Mouse (Mus musculus): Measurements from ENCODE around the gene Tsfm. TPM values are rescaled to one million over a fixed set of nuclear protein-coding genes. Genes with fewer than 3 reads are reported as not detected.

Tsfm gene
- polyA plus RNA-seq, 1 experiment from 2014 or later = 67.7 TPM

DNA sequence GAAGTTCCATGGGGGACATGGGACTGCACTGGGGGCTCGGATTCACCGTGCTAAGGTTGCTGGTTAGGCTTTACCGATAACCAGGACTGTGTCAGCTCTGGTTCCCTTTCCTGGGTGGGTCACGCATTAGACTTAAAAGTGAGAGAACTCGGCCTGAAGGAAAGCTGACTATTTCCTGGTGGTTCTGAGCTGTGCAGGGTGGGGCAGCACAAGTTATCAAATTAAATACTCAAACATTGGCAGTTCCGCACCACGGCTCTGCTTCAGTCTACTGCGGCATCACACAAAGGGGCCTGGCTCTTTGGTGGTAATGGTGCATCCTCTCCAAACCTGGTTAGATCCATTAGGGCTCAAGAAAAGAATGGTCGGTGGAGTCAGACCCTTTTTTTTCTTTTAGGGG is 29.3 kb downstream of the Tsfm start:
- peaks cover 16% of the 10 kb centered on the region for H3K36me3 ChIP-seq (ENCODE audit: control insufficient read depth, insufficient read depth, low read length)
- no peaks in the 10 kb centered on the region for H3K27me3 ChIP-seq (ENCODE audit: control insufficient read depth, insufficient read depth, low read depth, low read length)
- no peak overlapping the region for H3K4me2 ChIP-seq (ENCODE audit: low read length)
- no peak overlapping the region for H3K9ac ChIP-seq (ENCODE audit: low read depth, low read length)
- H3K27ac ChIP-seq (ENCODE audit: low read length) = no peak overlapping the region
- H3K4me1 ChIP-seq (ENCODE audit: control insufficient read depth, insufficient read depth, low read length) = no peaks in the 10 kb centered on the region
- H3K9me3 ChIP-seq (replicated peaks; ENCODE audit: control insufficient read depth, low read length, poor library complexity, severe bottlenecking) = no peaks in the 10 kb centered on the region
- no peak overlapping the region for H3K4me3 ChIP-seq (ENCODE audit: low read depth, low read length)
- WGBS = 91% methylated on average over 9 of the region's 9 CpGs
- ATAC-seq = no peak

DNA sequence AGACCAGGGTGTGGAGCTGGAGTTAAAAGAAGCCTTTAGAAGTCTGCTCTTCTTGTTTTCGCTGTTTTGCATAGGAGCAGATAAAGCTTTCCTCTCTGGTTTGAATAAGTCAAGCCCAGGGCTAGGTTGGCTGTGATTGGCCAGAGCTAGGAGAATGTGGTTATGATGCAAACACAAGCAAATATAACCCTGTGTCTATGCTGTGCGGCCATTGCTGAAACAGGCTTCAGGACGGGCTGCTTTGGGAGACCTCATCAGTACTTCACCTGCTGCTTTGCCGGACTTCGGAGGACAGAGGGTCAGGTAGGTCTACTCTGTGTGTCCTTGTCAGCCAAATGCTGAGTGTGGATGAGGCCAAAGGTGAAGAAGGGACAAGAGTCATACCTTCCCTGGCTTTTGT is 30.1 kb downstream of the Tsfm start, which contains the start of gene Avil:
Avil (plus strand) TSS at position 181 of the 400 bp plus-strand sequence.
- H3K36me3 ChIP-seq (ENCODE audit: control insufficient read depth, insufficient read depth, low read length) = peaks cover 19% of the 10 kb centered on the region
- no peak within 1 kb of the TSS for H3K4me3 ChIP-seq (ENCODE audit: low read depth, low read length)
- no peak within 1 kb of the TSS for H3K4me2 ChIP-seq (ENCODE audit: low read length)
- no peak; the same call in 1 of the 2 replicates for ATAC-seq
- H3K9ac ChIP-seq (ENCODE audit: low read depth, low read length) = no peak within 1 kb of the TSS
- no peaks in the 10 kb centered on the region for H3K27me3 ChIP-seq (ENCODE audit: control insufficient read depth, insufficient read depth, low read depth, low read length)
- no peak within 1 kb of the TSS for H3K27ac ChIP-seq (ENCODE audit: low read length)
- no peaks in the 10 kb centered on the region for H3K4me1 ChIP-seq (ENCODE audit: control insufficient read depth, insufficient read depth, low read length)
- H3K9me3 ChIP-seq (replicated peaks; ENCODE audit: control insufficient read depth, low read length, poor library complexity, severe bottlenecking) = no peaks in the 10 kb centered on the region
- WGBS = 88% methylated on average over 5 of the region's 5 CpGs

DNA sequence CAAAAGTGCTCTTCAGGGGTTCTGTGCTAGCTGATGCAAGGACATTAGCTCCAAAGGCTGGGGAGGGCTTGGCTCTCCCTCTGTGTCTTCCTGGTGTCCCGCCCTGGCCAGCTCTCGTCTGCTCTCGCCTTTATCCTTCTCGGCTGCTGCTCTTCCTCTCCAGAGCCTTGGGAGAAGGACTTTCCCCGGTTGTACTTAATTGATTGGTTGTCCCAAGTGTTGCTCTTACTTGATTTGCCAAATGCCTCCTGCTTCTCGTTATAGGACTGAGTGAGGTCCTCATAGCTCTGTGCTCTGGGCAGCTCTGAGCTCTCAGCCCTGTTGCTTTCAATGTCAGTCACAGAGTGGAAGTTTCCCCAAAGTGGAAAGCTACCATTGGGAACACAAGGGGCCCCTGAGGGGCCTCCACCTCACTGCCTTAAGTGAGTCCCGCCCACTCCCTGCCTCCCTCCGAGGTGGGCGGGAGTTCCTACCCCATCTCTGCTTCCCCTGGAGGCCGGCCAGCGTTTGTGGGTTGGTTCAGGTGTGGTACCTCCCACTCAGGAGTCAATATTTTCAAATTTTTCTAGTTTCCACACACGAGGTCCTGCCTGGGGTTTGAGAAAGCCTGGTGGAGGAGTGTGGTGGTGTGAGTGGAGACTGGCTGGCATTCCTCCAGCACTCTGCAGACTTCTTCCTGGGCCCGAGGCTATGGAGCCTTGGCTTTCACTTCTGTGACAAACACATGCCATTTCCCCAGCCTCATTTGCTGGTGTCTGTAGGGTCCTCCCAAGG is 33.1 kb downstream of the Tsfm start:
- Histone ChIP-seq H3K9me3 (replicated peaks; ENCODE audit: control insufficient read depth, low read length, poor library complexity, severe bottlenecking) (no peaks in the 10 kb centered on the region), H3K36me3 (ENCODE audit: control insufficient read depth, insufficient read depth, low read length) (peaks cover 39% of the 10 kb centered on the region), H3K4me1 (ENCODE audit: control insufficient read depth, insufficient read depth, low read length) (no peaks in the 10 kb centered on the region), H3K9ac (ENCODE audit: low read depth, low read length) (no peak overlapping the region), H3K27ac (ENCODE audit: low read length) (no peak overlapping the region), H3K27me3 (ENCODE audit: control insufficient read depth, insufficient read depth, low read depth, low read length) (no peaks in the 10 kb centered on the region), H3K4me3 (ENCODE audit: low read depth, low read length) (no peak overlapping the region), H3K4me2 (ENCODE audit: low read length) (no peak overlapping the region)
- 76% methylated on average over 13 of the region's 13 CpGs for WGBS
- ATAC-seq = no peak

GRCm38 (mm10) chr10:126993621-126994020 is 37.0 kb downstream of the Tsfm start:
- H3K4me3 ChIP-seq (ENCODE audit: low read depth, low read length) = no peak overlapping the region
- H3K36me3 ChIP-seq (ENCODE audit: control insufficient read depth, insufficient read depth, low read length) = peaks cover 37% of the 10 kb centered on the region
- H3K9ac ChIP-seq (ENCODE audit: low read depth, low read length) = no peak overlapping the region
- no peaks in the 10 kb centered on the region for H3K27me3 ChIP-seq (ENCODE audit: control insufficient read depth, insufficient read depth, low read depth, low read length)
- no peaks in the 10 kb centered on the region for H3K9me3 ChIP-seq (replicated peaks; ENCODE audit: control insufficient read depth, low read length, poor library complexity, severe bottlenecking)
- peaks cover 6% of the 10 kb centered on the region for H3K4me1 ChIP-seq (ENCODE audit: control insufficient read depth, insufficient read depth, low read length)
- no peak for ATAC-seq
- no peak overlapping the region for H3K4me2 ChIP-seq (ENCODE audit: low read length)
- H3K27ac ChIP-seq (ENCODE audit: low read length) = no peak overlapping the region
- 91% methylated on average over 3 of the region's 3 CpGs for WGBS

DNA sequence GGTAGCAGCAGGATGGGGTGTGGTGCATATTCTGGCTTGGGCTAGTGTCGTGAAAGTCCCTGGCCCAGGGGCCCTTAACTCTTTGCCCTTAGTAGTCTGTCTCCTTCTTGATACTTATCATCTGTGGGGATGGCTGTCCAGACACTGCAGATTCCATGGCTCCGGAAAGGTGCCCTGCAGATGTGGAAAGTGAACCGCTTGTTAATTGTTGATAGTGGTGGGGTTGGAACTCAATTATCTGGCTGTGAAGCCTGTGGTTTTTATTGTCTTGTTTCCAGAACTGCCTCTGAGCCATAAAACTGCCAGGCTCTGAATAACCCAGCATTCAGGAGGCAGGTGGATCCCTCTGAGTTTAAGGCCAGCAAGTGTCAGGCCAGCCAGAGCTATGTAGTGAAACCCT is 39.0 kb downstream of the Tsfm start:
- ATAC-seq = no peak
- H3K9me3 ChIP-seq (replicated peaks; ENCODE audit: control insufficient read depth, low read length, poor library complexity, severe bottlenecking) = no peaks in the 10 kb centered on the region
- 73% methylated on average over 3 of the region's 3 CpGs for WGBS
- no peak overlapping the region; the same call in 1 of the 2 replicates for H3K9ac ChIP-seq (ENCODE audit: low read depth, low read length)
- no peak overlapping the region for H3K4me3 ChIP-seq (ENCODE audit: low read depth, low read length)
- H3K27me3 ChIP-seq (ENCODE audit: control insufficient read depth, insufficient read depth, low read depth, low read length) = no peaks in the 10 kb centered on the region
- H3K36me3 ChIP-seq (ENCODE audit: control insufficient read depth, insufficient read depth, low read length) = peaks cover 24% of the 10 kb centered on the region
- H3K4me1 ChIP-seq (ENCODE audit: control insufficient read depth, insufficient read depth, low read length) = peaks cover 18% of the 10 kb centered on the region
- no peak overlapping the region for H3K27ac ChIP-seq (ENCODE audit: low read length)
- H3K4me2 ChIP-seq (ENCODE audit: low read length) = no peak overlapping the region

DNA sequence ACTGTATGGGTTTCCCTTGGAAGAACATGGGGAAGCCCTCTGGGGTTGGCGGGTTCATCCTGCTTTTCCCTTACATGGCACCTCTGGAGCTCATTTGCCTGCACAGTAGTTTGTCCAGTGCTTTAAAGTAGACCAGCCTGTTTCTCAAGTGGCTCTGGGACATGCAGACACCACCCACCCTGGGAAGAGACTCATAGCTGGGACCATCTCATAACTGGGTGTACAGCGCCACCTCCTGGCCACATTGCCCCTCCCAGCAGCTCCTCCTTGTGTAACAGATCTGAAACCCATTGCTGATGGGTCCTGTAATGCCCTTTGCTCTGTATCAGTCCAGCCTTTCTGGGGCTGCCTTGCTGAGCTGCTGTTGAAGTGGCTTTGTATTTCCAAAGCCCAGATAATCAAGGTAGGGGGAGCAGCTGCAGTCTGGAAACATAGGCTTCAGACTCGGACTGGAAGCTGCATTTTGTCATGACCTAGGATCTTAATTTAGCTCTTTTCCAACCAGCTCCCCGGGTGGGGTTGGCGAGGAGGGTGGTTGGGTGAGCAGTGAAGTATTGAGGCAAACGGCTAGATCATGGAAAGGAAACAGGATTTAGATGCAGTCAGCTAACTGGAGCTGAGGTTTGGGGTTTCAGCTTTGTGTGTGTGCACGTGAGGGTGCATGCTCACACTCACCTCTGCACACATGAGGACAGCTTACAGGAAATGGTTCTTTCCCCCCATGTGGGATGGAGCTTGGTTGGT is 40.2 kb downstream of the Tsfm start:
- WGBS = 61% methylated on average over 7 of the region's 7 CpGs
- H3K9me3 ChIP-seq (replicated peaks; ENCODE audit: control insufficient read depth, low read length, poor library complexity, severe bottlenecking) = no peaks in the 10 kb centered on the region
- H3K27ac ChIP-seq (ENCODE audit: low read length) = no peak overlapping the region
- H3K9ac ChIP-seq (ENCODE audit: low read depth, low read length) = no peak overlapping the region
- peaks cover 22% of the 10 kb centered on the region for H3K4me1 ChIP-seq (ENCODE audit: control insufficient read depth, insufficient read depth, low read length)
- H3K4me3 ChIP-seq (ENCODE audit: low read depth, low read length) = no peak overlapping the region
- H3K4me2 ChIP-seq (ENCODE audit: low read length) = no peak overlapping the region
- H3K27me3 ChIP-seq (ENCODE audit: control insufficient read depth, insufficient read depth, low read depth, low read length) = no peaks in the 10 kb centered on the region
- H3K36me3 ChIP-seq (ENCODE audit: control insufficient read depth, insufficient read depth, low read length) = peaks cover 21% of the 10 kb centered on the region
- peak; percentile 57; the same call in 1 of the 2 replicates for ATAC-seq

DNA sequence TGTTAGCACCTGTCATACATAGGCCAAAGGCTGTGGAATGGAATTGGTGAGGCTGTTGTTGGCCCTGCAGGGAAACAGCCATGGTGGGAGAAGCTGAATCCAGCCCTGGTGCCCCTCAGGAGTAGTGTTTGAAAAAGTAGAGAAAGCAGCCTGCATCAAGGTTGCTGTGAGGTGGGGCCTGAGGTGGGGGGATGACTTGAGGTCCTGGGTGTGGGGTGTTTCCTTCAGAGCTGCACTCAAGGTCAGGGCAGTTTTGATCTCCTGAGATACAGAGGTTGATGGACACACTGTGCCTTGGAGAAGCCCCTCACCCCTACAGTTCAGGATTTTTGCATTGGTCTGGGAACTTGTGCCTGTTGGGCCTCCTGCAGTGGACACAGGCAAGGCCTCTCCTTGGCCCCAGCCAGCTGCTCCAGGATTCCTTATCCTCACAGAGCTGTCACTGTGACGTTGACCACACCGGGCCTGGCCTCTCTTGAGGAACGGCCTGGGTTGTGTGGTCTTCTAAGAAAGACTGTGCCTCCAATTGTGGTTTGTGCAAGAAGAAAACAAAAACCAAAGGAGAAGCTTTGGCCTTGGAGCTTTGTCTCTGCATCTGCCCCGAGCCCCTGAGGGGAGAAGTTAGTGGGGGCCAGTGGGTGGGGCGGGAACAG is 42.0 kb downstream of the Tsfm start:
- WGBS = 68% methylated on average over 5 of the region's 5 CpGs
- no peaks in the 10 kb centered on the region for H3K9me3 ChIP-seq (replicated peaks; ENCODE audit: control insufficient read depth, low read length, poor library complexity, severe bottlenecking)
- no peak overlapping the region for H3K4me3 ChIP-seq (ENCODE audit: low read depth, low read length)
- H3K9ac ChIP-seq (ENCODE audit: low read depth, low read length) = no peak overlapping the region
- H3K36me3 ChIP-seq (ENCODE audit: control insufficient read depth, insufficient read depth, low read length) = peaks cover 8% of the 10 kb centered on the region
- no peak for ATAC-seq
- peaks cover 36% of the 10 kb centered on the region for H3K4me1 ChIP-seq (ENCODE audit: control insufficient read depth, insufficient read depth, low read length)
- no peak overlapping the region for H3K27ac ChIP-seq (ENCODE audit: low read length)
- H3K4me2 ChIP-seq (ENCODE audit: low read length) = no peak overlapping the region
- no peaks in the 10 kb centered on the region for H3K27me3 ChIP-seq (ENCODE audit: control insufficient read depth, insufficient read depth, low read depth, low read length)

- Histone ChIP-seq H3K27ac (ENCODE audit: low read length) (no peak overlapping the region), H3K9ac (ENCODE audit: low read depth, low read length) (no peak overlapping the region), H3K27me3 (ENCODE audit: control insufficient read depth, insufficient read depth, low read depth, low read length) (no peaks in the 10 kb centered on the region), H3K4me2 (ENCODE audit: low read length) (no peak overlapping the region), H3K4me1 (ENCODE audit: control insufficient read depth, insufficient read depth, low read length) (peaks cover 48% of the 10 kb centered on the region), H3K4me3 (ENCODE audit: low read depth, low read length) (no peak overlapping the region), H3K9me3 (replicated peaks; ENCODE audit: control insufficient read depth, low read length, poor library complexity, severe bottlenecking) (no peaks in the 10 kb centered on the region), H3K36me3 (ENCODE audit: control insufficient read depth, insufficient read depth, low read length) (peaks cover under 1% of the 10 kb centered on the region; the same call in 1 of the 2 replicates)
- 58% methylated on average over 8 of the region's 8 CpGs for WGBS
- no peak for ATAC-seq
Observed at GRCm38 (mm10) chr10:126987183-126988118, 43.2 kb downstream of the Tsfm start.
